Mouse (Mus musculus): Measurements from ENCODE around the gene Narfl.

Narfl gene

GRCm38 (mm10) chr17:25765886-25766285 lies 7.7 kb upstream of the Narfl start:
- DNase-seq: no peak

- DNase-seq: no peak
Observed at GRCm38 (mm10) chr17:25769331-25769730, 4.2 kb upstream of the Narfl start.

GRCm38 (mm10) chr17:25775318-25776062 lies 1.9 kb downstream of the Narfl start:
- peak; percentile 56 to 60 for DNase-seq

DNA sequence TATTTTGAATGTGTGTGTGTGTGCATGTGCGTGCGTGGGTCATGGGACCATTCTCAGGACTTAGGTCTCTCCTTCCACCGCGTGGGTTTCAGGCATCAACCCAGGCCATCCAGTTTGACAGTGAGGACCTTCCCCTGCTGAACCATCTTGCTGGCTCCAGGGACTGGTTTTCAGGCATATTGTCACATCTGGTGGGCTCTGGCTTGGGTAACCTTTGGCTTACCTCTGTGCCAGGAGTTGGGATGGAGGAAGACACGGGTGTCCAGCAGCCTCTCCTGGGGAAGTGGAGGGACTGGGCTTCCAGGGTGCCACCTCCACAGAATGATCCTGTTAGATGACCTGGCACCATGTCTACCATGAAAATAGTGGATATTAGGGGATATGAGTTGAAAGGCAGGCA lies 4.4 kb downstream of the Narfl start:
- no peak for DNase-seq

GRCm38 (mm10) chr17:25781339-25781738 lies 7.8 kb downstream of the Narfl start:
- no peak for DNase-seq

- peak; percentile 35 to 46 for DNase-seq
Observed at GRCm38 (mm10) chr17:25783086-25783485, 9.5 kb downstream of the Narfl start.

- no peak for DNase-seq
Observed at GRCm38 (mm10) chr17:25783861-25784574, 10.4 kb downstream of the Narfl start.

DNA sequence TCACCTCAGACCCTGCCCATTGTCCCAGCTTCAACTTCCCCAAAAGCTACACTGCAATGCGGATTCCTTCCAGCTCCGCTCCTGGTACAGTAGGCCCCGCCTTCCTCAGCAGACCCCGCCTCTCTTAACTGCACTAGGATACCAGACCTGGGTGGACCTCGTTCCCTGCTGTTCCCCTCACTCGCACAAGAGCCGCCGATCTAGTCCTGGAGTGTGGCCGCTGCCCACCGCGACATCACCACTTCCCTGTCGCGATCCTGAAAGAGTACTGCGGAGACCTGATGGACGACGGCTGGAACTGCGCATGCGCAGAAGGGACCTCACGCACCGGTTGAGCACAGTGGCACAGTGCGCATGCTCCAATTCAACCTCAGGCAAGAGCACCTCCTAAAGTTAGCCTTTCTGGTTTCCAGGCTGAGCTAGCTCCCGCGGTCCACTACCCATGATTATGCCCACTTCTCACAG lies 11.7 kb downstream of the Narfl start, which contains the start of gene Haghl:
Gene Haghl, minus strand, starts transcription at position 393 of the 465 bp plus-strand sequence.
- peak; percentile 95 to 97 for DNase-seq

- no peak for DNase-seq
Observed at GRCm38 (mm10) chr17:25786280-25786679, 12.7 kb downstream of the Narfl start, which contains the start of gene Ccdc78. Gene Ccdc78 (plus strand): TSS chr17:25786580.

- no peak for DNase-seq
Observed at GRCm38 (mm10) chr17:25786781-25787504, 13.4 kb downstream of the Narfl start.

DNA sequence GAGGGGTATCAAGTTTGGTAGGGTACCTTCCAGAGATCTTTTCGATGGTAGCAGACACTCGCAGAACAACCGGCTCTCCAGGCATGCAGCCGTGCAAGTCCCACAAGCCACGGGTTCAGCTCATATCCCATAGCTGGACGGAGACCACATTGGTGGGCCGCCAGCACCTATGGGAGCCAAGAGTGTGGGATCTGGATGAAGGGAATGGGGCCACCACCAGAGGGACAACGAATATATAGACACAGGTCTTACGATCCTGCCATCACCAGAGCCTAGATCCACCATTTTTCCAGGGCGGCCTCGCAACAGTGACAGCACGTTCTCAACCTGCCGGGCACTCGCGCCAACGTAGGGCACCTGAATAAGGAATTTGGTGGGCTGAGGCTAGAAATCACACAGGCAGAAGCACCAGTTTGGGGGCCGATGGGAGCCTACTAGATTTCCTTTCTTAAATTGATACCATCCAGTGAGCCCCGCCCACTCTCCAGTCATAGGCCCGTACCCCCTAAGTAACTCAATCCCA lies 17.8 kb downstream of the Narfl start:
- DNase-seq: no peak

DNA sequence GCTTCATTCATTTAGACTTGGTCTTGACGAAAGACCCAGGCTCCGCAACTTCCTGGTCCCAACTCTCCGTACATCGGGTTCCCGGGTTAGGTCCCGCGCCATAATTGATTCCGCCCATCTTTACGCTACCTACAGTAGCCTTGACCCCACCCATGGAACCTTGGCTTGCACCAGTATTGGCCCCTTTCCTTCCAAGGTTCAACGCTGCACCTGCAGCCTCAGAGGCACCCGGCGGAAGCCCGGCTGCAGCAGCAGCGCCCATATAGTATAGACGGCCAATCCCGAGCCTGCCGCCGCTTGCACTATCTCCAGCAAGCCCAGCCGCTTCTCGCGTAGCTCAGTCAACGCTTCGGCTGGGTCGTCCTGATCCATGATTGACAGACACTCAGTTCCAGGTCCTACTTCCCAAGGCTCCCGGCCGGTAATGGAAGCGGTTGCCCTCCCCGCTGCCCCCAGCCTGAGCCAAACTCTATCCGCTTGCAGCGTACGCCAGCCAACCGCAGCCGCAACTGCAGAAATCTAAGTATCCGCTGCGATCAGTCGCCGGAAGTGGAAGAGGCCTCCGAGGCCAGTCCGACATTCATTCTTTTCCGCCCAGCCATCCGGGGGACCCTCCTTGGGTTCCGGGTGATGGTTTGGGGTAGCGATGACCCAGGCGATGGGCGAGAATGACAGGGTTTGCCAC lies 18.4 kb downstream of the Narfl start:
- peak; percentile 69 to 80 for DNase-seq

- DNase-seq: peak; percentile 70 to 76
Observed at GRCm38 (mm10) chr17:25792615-25793014, 19.0 kb downstream of the Narfl start, which contains the start of gene Fam173a. Gene Fam173a (minus strand): TSS chr17:25792901.

- DNase-seq: no peak
Observed at GRCm38 (mm10) chr17:25794197-25794596, 20.6 kb downstream of the Narfl start.

- DNase-seq: no peak
Observed at GRCm38 (mm10) chr17:25794998-25795397, 21.4 kb downstream of the Narfl start.

DNA sequence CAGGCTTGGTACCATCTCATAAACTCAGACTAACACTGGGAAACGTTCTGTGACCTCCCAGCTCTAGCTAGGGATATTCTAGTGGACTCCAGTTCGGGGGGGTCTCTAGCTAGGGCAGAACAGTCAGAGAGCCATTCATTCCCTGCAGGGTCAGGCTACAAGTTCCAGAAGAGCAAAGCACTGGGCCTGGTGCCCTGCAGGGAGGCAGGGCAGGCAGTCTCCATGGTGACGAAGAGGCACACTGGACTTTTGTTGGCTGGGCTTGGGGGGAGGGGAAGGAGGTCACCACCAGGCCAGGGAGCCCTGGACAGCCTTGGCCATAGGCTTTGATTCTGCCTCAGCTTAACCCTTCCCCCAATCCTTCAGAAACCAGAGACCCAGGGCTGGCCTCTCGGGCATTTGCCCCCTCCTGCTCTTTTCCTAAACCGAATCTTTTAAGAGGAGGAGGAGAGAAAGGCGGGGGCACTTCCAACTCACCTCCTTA lies 22.1 kb downstream of the Narfl start, which contains the start of gene AC134908.4:
Gene AC134908.4, minus strand, starts transcription at position 51 of the 484 bp plus-strand sequence.
- peak; percentile 67 to 79 for DNase-seq

DNA sequence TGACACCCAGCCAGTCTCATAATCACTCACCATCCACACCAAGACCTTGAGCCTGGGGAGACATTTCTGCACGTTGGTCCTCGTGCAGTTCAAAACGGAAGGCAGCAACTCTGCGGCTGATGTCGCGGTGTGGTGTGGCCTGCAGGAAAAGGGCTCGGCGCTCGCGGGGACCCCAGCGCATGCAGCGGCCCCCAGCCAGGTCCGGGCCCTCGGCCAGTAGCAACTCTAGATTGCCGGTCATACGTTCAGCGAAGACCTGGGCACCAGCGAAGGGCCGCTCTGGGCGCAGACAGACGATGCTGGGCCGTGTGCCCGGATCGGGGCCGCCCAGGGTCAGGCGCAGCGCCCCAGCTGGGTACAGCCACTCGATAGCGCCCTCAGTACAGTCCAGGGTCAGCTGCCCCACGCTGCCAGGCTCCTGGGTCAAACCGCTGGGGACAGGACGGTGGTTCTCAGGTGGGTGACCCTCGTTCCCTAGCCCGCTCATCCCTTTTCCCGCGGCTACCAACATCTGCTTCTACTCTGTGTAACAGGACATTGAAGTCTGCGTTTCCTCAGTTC lies 22.7 kb downstream of the Narfl start:
- DNase-seq: peak in 1 of 2 experiments; percentile 34

DNA sequence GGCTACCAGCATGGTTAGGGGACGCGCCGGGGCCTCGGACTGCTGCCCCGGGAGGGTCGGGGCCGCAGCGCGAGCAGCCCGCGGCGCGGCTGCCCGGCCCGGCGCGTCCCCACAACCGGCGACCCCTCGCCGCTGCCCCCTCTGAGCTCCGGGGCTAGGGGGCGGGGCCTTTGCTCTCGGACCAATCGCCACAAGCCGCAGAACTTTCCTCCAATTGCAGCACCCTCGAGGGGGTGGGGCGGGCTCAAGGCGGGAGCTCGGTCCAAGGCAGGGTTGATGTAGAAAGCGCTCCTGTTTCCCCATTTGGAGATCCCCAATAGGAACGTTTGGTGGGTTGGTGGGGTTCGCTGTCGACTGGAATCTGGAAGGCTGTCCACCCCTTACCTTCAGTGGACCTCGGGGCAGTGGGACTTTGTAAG lies 23.4 kb downstream of the Narfl start, which contains the start of gene Metrn:
Gene Metrn, minus strand, starts transcription at position 186 of the 419 bp plus-strand sequence.
- peak; percentile 82 to 88 for DNase-seq

DNA sequence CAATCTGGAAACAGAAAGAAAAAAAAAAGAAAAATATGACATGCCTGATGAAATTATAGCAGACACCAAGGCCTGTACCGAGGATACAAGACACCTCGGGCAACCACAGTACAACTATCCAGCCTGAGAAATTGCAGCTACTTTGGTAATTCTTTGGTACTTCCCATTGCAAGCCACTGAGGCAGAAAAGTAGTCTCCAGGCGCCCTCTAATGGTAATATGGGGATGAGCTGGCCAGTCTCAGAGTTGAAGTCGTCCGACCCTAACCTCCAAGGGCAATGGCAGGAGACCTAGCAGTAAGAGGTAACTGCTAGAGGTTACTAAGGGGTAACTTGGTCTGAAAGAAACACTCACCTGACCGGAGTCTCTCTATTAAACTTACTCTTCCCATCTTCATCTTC lies 27.5 kb downstream of the Narfl start:
- DNase-seq: peak; percentile 77 to 81

- no peak for DNase-seq
Observed at GRCm38 (mm10) chr17:25802825-25803517, 29.4 kb downstream of the Narfl start.

DNA sequence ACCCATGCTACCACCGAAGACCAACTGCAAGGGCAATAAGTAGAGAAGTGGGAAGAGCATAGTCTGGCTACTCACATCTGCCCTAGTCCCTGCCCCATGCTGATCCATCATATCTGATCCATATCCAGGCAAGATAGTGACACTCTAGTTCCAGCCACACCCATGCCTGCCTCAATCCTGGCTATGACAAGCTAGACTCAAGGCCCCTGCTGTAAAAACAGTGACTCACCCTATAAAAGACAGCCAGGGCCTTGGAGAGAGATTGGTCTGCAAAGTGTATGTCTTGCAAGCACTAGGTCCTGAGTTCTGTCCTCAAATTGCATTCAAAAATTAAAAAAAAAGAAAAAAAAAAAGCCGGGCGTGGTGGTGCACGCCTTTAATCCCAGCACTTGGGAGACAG lies 32.9 kb downstream of the Narfl start:
- DNase-seq: no peak
